Mouse (Mus musculus): ENCODE measurements around the gene Slc16a11. TPM values are rescaled to one million over a fixed set of nuclear protein-coding genes. Genes with fewer than 3 reads are reported as not detected.

Slc16a11 gene
- total and polyA plus RNA-seq, 2 experiments from 2014 or later = 15.2 to 28.2 TPM

- no peak overlapping the region for H3K4me3 ChIP-seq (ENCODE audit: low read depth, low read length)
- H3K4me2 ChIP-seq (ENCODE audit: low read depth, low read length, poor library complexity, severe bottlenecking) = no peak overlapping the region
- ATAC-seq (ENCODE audit: low FRiP score) (no peak), DNase-seq (ENCODE audit: low spot score) (no peak)
- H3K27ac ChIP-seq (ENCODE audit: low read depth, low read length) = no peak overlapping the region
- H3K9ac ChIP-seq (replicated peaks; ENCODE audit: low read length, poor library complexity, severe bottlenecking) = no peak overlapping the region
- no peaks in the 10 kb centered on the region for H3K27me3 ChIP-seq (ENCODE audit: insufficient read depth, low read length)
- H3K4me1 ChIP-seq (ENCODE audit: insufficient read depth, low read length) = peaks cover 9% of the 10 kb centered on the region; the same call in 1 of the 2 replicates
- TF ChIP-seq CTCF (IDR thresholded peaks at IDR 0.05) = no peak
- 89% methylated on average over 12 of the region's 12 CpGs for WGBS
- H3K36me3 ChIP-seq (ENCODE audit: insufficient read depth, low read length) = peaks cover 15% of the 10 kb centered on the region; the same call in 1 of the 2 replicates
- H3K9me3 ChIP-seq (ENCODE audit: low read length) = no peaks in the 10 kb centered on the region
These were observed 22.8 kb downstream of the Slc16a11 start for GRCm38 (mm10) chr11:70235254-70235900.

- WGBS = 19% methylated on average over 7 of the region's 7 CpGs
- H3K4me3 ChIP-seq (ENCODE audit: low read depth, low read length) = peak overlapping the region; percentile 77
- DNase-seq (ENCODE audit: low spot score) (no peak), ATAC-seq (ENCODE audit: low FRiP score) (no peak)
- peaks cover 9% of the 10 kb centered on the region; the same call in 1 of the 2 replicates for H3K4me1 ChIP-seq (ENCODE audit: insufficient read depth, low read length)
- H3K27me3 ChIP-seq (ENCODE audit: insufficient read depth, low read length) = no peaks in the 10 kb centered on the region
- peak overlapping the region; percentile 92; the same call in 1 of the 2 replicates for H3K27ac ChIP-seq (ENCODE audit: low read depth, low read length)
- H3K36me3 ChIP-seq (ENCODE audit: insufficient read depth, low read length) = peaks cover 15% of the 10 kb centered on the region; the same call in 1 of the 2 replicates
- peak overlapping the region; percentile 88 for H3K4me2 ChIP-seq (ENCODE audit: low read depth, low read length, poor library complexity, severe bottlenecking)
- no peak for TF ChIP-seq CTCF (IDR thresholded peaks at IDR 0.05)
- peak overlapping the region; percentile 77 for H3K9ac ChIP-seq (replicated peaks; ENCODE audit: low read length, poor library complexity, severe bottlenecking)
- H3K9me3 ChIP-seq (ENCODE audit: low read length) = no peaks in the 10 kb centered on the region
These were observed 24.2 kb downstream of the Slc16a11 start for GRCm38 (mm10) chr11:70236717-70237116.

- DNase-seq (ENCODE audit: low spot score) (peak; percentile 97), ATAC-seq (ENCODE audit: low FRiP score) (peak; percentile 94)
- Histone ChIP-seq H3K9ac (replicated peaks; ENCODE audit: low read length, poor library complexity, severe bottlenecking) (peak within 1 kb of the TSS; percentile 86), H3K36me3 (ENCODE audit: insufficient read depth, low read length) (peaks cover 15% of the 10 kb centered on the region; the same call in 1 of the 2 replicates), H3K4me1 (ENCODE audit: insufficient read depth, low read length) (peaks cover 9% of the 10 kb centered on the region; the same call in 1 of the 2 replicates), H3K27ac (ENCODE audit: low read depth, low read length) (peak within 1 kb of the TSS; percentile 92), H3K4me3 (ENCODE audit: low read depth, low read length) (peak within 1 kb of the TSS; percentile 77), H3K9me3 (ENCODE audit: low read length) (no peaks in the 10 kb centered on the region), H3K4me2 (ENCODE audit: low read depth, low read length, poor library complexity, severe bottlenecking) (peak within 1 kb of the TSS; percentile 88), H3K27me3 (ENCODE audit: insufficient read depth, low read length) (0 out of 2 replicates have a peak, but pooled peaks cover under 1% of the 10 kb centered on the region)
- WGBS = under 1% methylated on average over 55 of the region's 70 CpGs
- TF ChIP-seq CTCF (IDR thresholded peaks at IDR 0.05) = peak; percentile 71
These were observed 25.1 kb downstream of the Slc16a11 start, which contains the start of gene 0610010K14Rik for GRCm38 (mm10) chr11:70237457-70238167. 0610010K14Rik (minus strand) TSS chr11:70237914.

GRCm38 (mm10) chr11:70238591-70239440 is 26.3 kb downstream of the Slc16a11 start:
- Histone ChIP-seq H3K9me3 (ENCODE audit: low read length) (no peaks in the 10 kb centered on the region), H3K9ac (replicated peaks; ENCODE audit: low read length, poor library complexity, severe bottlenecking) (peak overlapping the region; percentile 86), H3K27me3 (ENCODE audit: insufficient read depth, low read length) (0 out of 2 replicates have a peak, but pooled peaks cover 2% of the 10 kb centered on the region), H3K4me2 (ENCODE audit: low read depth, low read length, poor library complexity, severe bottlenecking) (peak overlapping the region; percentile 88), H3K4me3 (ENCODE audit: low read depth, low read length) (peak overlapping the region; percentile 77), H3K36me3 (ENCODE audit: insufficient read depth, low read length) (peaks cover 15% of the 10 kb centered on the region; the same call in 1 of the 2 replicates), H3K4me1 (ENCODE audit: insufficient read depth, low read length) (peaks cover 9% of the 10 kb centered on the region; the same call in 1 of the 2 replicates), H3K27ac (ENCODE audit: low read depth, low read length) (peak overlapping the region; percentile 92)
- whole genome bisulfite sequencing = 11% methylated on average over 23 of the region's 23 CpGs
- TF ChIP-seq CTCF (IDR thresholded peaks at IDR 0.05) = no peak
- ATAC-seq (ENCODE audit: low FRiP score) = no peak
- DNase-seq (ENCODE audit: low spot score) = no peak

- H3K4me3 ChIP-seq (ENCODE audit: low read depth, low read length) = peak within 1 kb of the TSS; percentile 77
- under 1% methylated on average over 31 of the region's 35 CpGs for WGBS
These were observed 27.2 kb downstream of the Slc16a11 start, which contains the start of the genes Gm21988 and Rnasek for GRCm38 (mm10) chr11:70239541-70240279. Gm21988 (minus strand) TSS chr11:70239830. Rnasek (minus strand) TSS chr11:70239842.

More at GRCm38 (mm10) chr11:70239541-70240279, 27.2 kb downstream of the Slc16a11 start, which contains the start of the genes Gm21988 and Rnasek:
- peaks cover 12% of the 10 kb centered on the region; the same call in 1 of the 2 replicates for H3K36me3 ChIP-seq (ENCODE audit: insufficient read depth, low read length)
- H3K27ac ChIP-seq (ENCODE audit: low read depth, low read length) = peak within 1 kb of the TSS; percentile 92
- peak within 1 kb of the TSS; percentile 88 for H3K4me2 ChIP-seq (ENCODE audit: low read depth, low read length, poor library complexity, severe bottlenecking)
- 0 out of 2 replicates have a peak, but pooled peaks cover 2% of the 10 kb centered on the region for H3K27me3 ChIP-seq (ENCODE audit: insufficient read depth, low read length)
- DNase-seq (ENCODE audit: low spot score) = peak; percentile 89
- H3K4me1 ChIP-seq (ENCODE audit: insufficient read depth, low read length) = peaks cover 9% of the 10 kb centered on the region; the same call in 1 of the 2 replicates
- TF ChIP-seq CTCF (IDR thresholded peaks at IDR 0.05) = no peak
- peak within 1 kb of the TSS; percentile 86 for H3K9ac ChIP-seq (replicated peaks; ENCODE audit: low read length, poor library complexity, severe bottlenecking)
- ATAC-seq (ENCODE audit: low FRiP score) = peak; percentile 52
- H3K9me3 ChIP-seq (ENCODE audit: low read length) = no peaks in the 10 kb centered on the region

All from midbrain, postnatal 0 days (tissue).